Comparison of ENCODE assay signal across 7 mouse cellular contexts in the genomic region with DNA sequence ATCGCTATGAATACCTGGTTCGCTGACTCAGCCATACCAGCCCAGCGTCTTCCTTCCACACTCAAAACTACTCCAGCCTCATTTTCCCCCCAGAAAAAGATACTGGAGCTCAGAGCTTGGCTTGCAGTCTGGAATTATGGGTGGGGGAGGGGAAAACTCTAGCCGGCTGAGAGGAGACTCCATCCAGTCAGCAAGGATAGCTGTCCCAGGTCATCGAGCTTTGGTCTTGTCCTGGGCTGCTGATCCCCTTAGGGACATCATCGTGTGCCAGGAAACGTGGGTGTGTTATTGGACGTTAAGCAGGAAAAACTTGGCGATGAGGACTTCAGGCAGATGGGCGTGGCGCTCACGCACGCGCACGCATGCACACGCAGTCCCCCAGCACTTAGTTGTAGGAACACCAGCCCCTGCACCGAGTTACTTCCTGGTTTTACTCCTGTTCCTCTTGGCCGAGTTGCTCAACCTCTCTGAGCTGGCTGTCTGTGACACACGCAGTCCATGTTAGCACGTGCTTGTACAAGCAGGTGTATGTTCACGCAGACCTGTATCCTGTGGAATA. TPM values are rescaled to one million over a fixed set of nuclear protein-coding genes. Genes with fewer than 3 reads are reported as not detected.
DNase-seq lines count a peak whose midpoint lies in the region; ATAC-seq lines count a peak whose summit lies in the region.

No protein-coding gene starts in this region.

- H3K36me3 ChIP-seq in embryonic facial prominence, embryonic 15.5 days, result no peaks in the 10 kb centered on the region
- H3K36me3 ChIP-seq in hindbrain, embryonic 14.5 days (replicated peaks; ENCODE audit: control insufficient read depth, insufficient read depth), result no peaks in the 10 kb centered on the region
- no peaks in the 10 kb centered on the region for H3K36me3 ChIP-seq in stomach, embryonic 14.5 days (ENCODE audit: control insufficient read depth, insufficient read depth, low read length)

- H3K27me3 ChIP-seq in embryonic facial prominence, embryonic 15.5 days, result peaks cover 15% of the 10 kb centered on the region
- H3K27me3 ChIP-seq in hindbrain, embryonic 14.5 days (ENCODE audit: control insufficient read depth, insufficient read depth, low read length), result peaks cover 71% of the 10 kb centered on the region
- H3K27me3 ChIP-seq in stomach, embryonic 14.5 days (ENCODE audit: control insufficient read depth, insufficient read depth, low read length), result peaks cover 8% of the 10 kb centered on the region; the same call in 1 of the 2 replicates

- peak overlapping the region; percentile 93 for H3K4me2 ChIP-seq in embryonic facial prominence, embryonic 15.5 days (replicated peaks)
- peak overlapping the region; percentile 30 for H3K4me2 ChIP-seq in hindbrain, embryonic 14.5 days (replicated peaks)
- H3K4me2 ChIP-seq in stomach, embryonic 14.5 days (replicated peaks; ENCODE audit: low read depth, low read length), result peak overlapping the region; percentile 94

- peak; percentile 44 for DNase-seq in thymus, postnatal 4 days
- DNase-seq in thymus, adult 18-20 months, result no peak
- no peak for DNase-seq in hindbrain, embryonic 14.5 days (ENCODE audit: low spot score)
- peak; percentile 72 for DNase-seq in lung, postnatal 10 days
- no peak for DNase-seq in adipocyte (ENCODE audit: low spot score)

- peak overlapping the region; percentile 88 for H3K27ac ChIP-seq in embryonic facial prominence, embryonic 15.5 days (replicated peaks)
- H3K27ac ChIP-seq in hindbrain, embryonic 14.5 days, result no peak overlapping the region
- 0 out of 2 replicates have a peak overlapping the region, but pooled peaks have one; percentile 16 for H3K27ac ChIP-seq in stomach, embryonic 14.5 days (ENCODE audit: low read length)

- H3K4me3 ChIP-seq in embryonic facial prominence, embryonic 15.5 days (replicated peaks), result peak overlapping the region; percentile 52
- H3K4me3 ChIP-seq in hindbrain, embryonic 14.5 days (replicated peaks; ENCODE audit: low read length), result no peak overlapping the region
- H3K4me3 ChIP-seq in stomach, embryonic 14.5 days (ENCODE audit: low read depth, low read length), result no peak overlapping the region

- H3K4me1 ChIP-seq in embryonic facial prominence, embryonic 15.5 days, result peaks cover 90% of the 10 kb centered on the region
- peaks cover 75% of the 10 kb centered on the region for H3K4me1 ChIP-seq in hindbrain, embryonic 14.5 days (replicated peaks; ENCODE audit: control insufficient read depth, insufficient read depth, low read length)
- peaks cover 69% of the 10 kb centered on the region for H3K4me1 ChIP-seq in stomach, embryonic 14.5 days (ENCODE audit: control insufficient read depth, insufficient read depth, low read length)

- H3K9me3 ChIP-seq in embryonic facial prominence, embryonic 15.5 days (replicated peaks), result no peaks in the 10 kb centered on the region
- no peaks in the 10 kb centered on the region for H3K9me3 ChIP-seq in hindbrain, embryonic 14.5 days (ENCODE audit: control insufficient read depth, low read length)
- H3K9me3 ChIP-seq in stomach, embryonic 14.5 days (ENCODE audit: control insufficient read depth, low read depth, low read length), result no peaks in the 10 kb centered on the region

- ATAC-seq in embryonic facial prominence, embryonic 15.5 days (ENCODE audit: insufficient number of reproducible peaks, low FRiP score, low TSS enrichment, low read depth), result no peak
- ATAC-seq in hindbrain, embryonic 14.5 days (ENCODE audit: low FRiP score), result no peak
- ATAC-seq in stomach, embryonic 14.5 days (ENCODE audit: insufficient number of reproducible peaks, insufficient read depth, low FRiP score, low read depth), result no peak

- H3K9ac ChIP-seq in embryonic facial prominence, embryonic 15.5 days, result no peak overlapping the region
- no peak overlapping the region for H3K9ac ChIP-seq in hindbrain, embryonic 14.5 days
- no peak overlapping the region for H3K9ac ChIP-seq in stomach, embryonic 14.5 days (replicated peaks; ENCODE audit: low read depth, low read length)

- 2% methylated on average over 21 of the region's 21 CpGs for WGBS in embryonic facial prominence, embryonic 15.5 days
- WGBS in hindbrain, embryonic 14.5 days, result 4% methylated on average over 21 of the region's 21 CpGs
- 2% methylated on average over 21 of the region's 21 CpGs for WGBS in stomach, embryonic 14.5 days

RNA-seq across cellular contexts. Expression of gene Gadd45b, which starts 3.6 kb away (rescaled TPM):
- polyA plus RNA-seq in embryonic facial prominence, embryonic 15.5 days (2015; fragmentation: Nextera tagmentation; extraction: Ambion mirVana), result 43.7 and 46.6 TPM in 2 replicates
- polyA plus RNA-seq in hindbrain, embryonic 14.5 days (2014; fragmentation: Nextera tagmentation; extraction: Ambion mirVana), result 6.2 and 8.0 TPM in 2 replicates
- polyA plus RNA-seq in stomach, embryonic 14.5 days (2014; fragmentation: Nextera tagmentation; extraction: Ambion mirVana), result 16.1 and 20.7 TPM in 2 replicates

RNA-seq across cellular contexts. Expression of gene Lmnb2, which starts 15.5 kb away (rescaled TPM):
- polyA plus RNA-seq in embryonic facial prominence, embryonic 15.5 days (2015; fragmentation: Nextera tagmentation; extraction: Ambion mirVana), result 56.7 and 60.1 TPM in 2 replicates
- 12.9 and 13.8 TPM in 2 replicates for polyA plus RNA-seq in hindbrain, embryonic 14.5 days (2014; fragmentation: Nextera tagmentation; extraction: Ambion mirVana)
- 12.1 and 14.6 TPM in 2 replicates for polyA plus RNA-seq in stomach, embryonic 14.5 days (2014; fragmentation: Nextera tagmentation; extraction: Ambion mirVana)

RNA-seq across cellular contexts. Expression of gene Timm13, which starts 32.7 kb away (rescaled TPM):
- 337 and 339 TPM in 2 replicates for polyA plus RNA-seq in embryonic facial prominence, embryonic 15.5 days (2015; fragmentation: Nextera tagmentation; extraction: Ambion mirVana)
- 311 and 351 TPM in 2 replicates for polyA plus RNA-seq in hindbrain, embryonic 14.5 days (2014; fragmentation: Nextera tagmentation; extraction: Ambion mirVana)
- 340 and 345 TPM in 2 replicates for polyA plus RNA-seq in stomach, embryonic 14.5 days (2014; fragmentation: Nextera tagmentation; extraction: Ambion mirVana)

Comparison
In these comparisons a context has a peak if more than half of its experiments do, and no peak if none do; other contexts are left out.
1. DNase-seq: peak in thymus, postnatal 4 days (single experiment) and lung, postnatal 10 days (single experiment); none in thymus, adult 18-20 months (0 of 2), hindbrain, embryonic 14.5 days (single experiment) and adipocyte (single experiment).
2. H3K4me2 ChIP-seq: peak in every context shown above with its lines; median percentile 94 in stomach, embryonic 14.5 days; 93 in embryonic facial prominence, embryonic 15.5 days; 30 in hindbrain, embryonic 14.5 days.